Mouse (Mus musculus) embryonic facial prominence, embryonic 11.5 days (tissue): ENCODE results near the gene Abat. TPM values are rescaled to one million over a fixed set of nuclear protein-coding genes. Genes with fewer than 3 reads are reported as not detected.

Experiments
- ATAC-seq: fragments of 200-750 bp; cut with Nextera tagmentation; replicated peaks from 2 replicates; pipeline ENCODE4 v1.8.0; 2017; ENCODE audit warnings: low read depth; ENCODE audit not compliant: insufficient number of reproducible peaks, low FRiP score, low TSS enrichment
- DNase-seq: peaks from one replicate; pipeline ENCODE4 v3.0.0-alpha.2; 2015; ENCODE audit warnings: low spot score
- H3K27ac ChIP-seq: fragments of 300-500 bp; sonication (generic); replicated peaks from 2 replicates; pipeline ENCODE4 v1.5.1; 2014; ENCODE audit warnings: mild to moderate bottlenecking, low read depth, low read length, control low read depth
- H3K27me3 ChIP-seq: fragments of 300-500 bp; sonication (generic); 2 replicates; pipeline ENCODE4 v1.6.1; 2014; ENCODE audit warnings: mild to moderate bottlenecking, low read length, moderate library complexity, mixed read lengths; ENCODE audit not compliant: control insufficient read depth, insufficient read depth
- H3K36me3 ChIP-seq: fragments of 300-500 bp; sonication (generic); replicated peaks from 2 replicates; pipeline ENCODE4 v1.6.1; 2014; ENCODE audit warnings: low read depth, mild to moderate bottlenecking, low read length, moderate library complexity, mixed read lengths; ENCODE audit not compliant: control insufficient read depth, insufficient read depth
- H3K4me1 ChIP-seq: fragments of 300-500 bp; sonication (generic); 2 replicates; pipeline ENCODE4 v1.6.1; 2014; ENCODE audit warnings: low read length, mixed read lengths; ENCODE audit not compliant: control insufficient read depth, insufficient read depth
- H3K4me2 ChIP-seq: fragments of 300-500 bp; sonication (generic); 2 replicates; pipeline ENCODE4 v1.6.1; 2014; ENCODE audit warnings: low read depth, mild to moderate bottlenecking, control low read depth, low read length, moderate library complexity
- H3K4me3 ChIP-seq: fragments of 300-500 bp; sonication (generic); 2 replicates; pipeline ENCODE4 v1.5.1; 2014; ENCODE audit warnings: low read depth, low read length, control low read depth
- H3K9ac ChIP-seq: fragments of 300-500 bp; sonication (generic); replicated peaks from 2 replicates; pipeline ENCODE4 v1.6.1; 2014; ENCODE audit warnings: mild to moderate bottlenecking, control low read depth, low read length
- H3K9me3 ChIP-seq: fragments of 300-500 bp; sonication (generic); replicated peaks from 2 replicates; pipeline ENCODE4 v1.6.1; 2016; ENCODE audit warnings: mild to moderate bottlenecking, low read length, inconsistent platforms, mixed read lengths; ENCODE audit not compliant: control insufficient read depth
- WGBS: fragments of 180-500 bp; shearing (Covaris S2); extraction: QIAGEN DNeasy Blood & Tissue Kit; methylation state at CpG from one replicate; pipeline ENCODE4 v1.1.7; 2014; 5-methylcytosine and 5-hydroxymethylcytosine counted together
- polyA plus RNA-seq: library from polyadenylated mRNA; unstranded; fragments of >200 nt; fragmentation: Nextera tagmentation; extraction: Ambion mirVana; gene quantifications from 2 replicates; pipeline ENCODE4 v1.2.1, GENCODE M21; 2014

Gene Abat
- polyA plus RNA-seq, 1 experiment from 2014 or later = 25.6 TPM

GRCm38 (mm10) chr16:8568881-8569280 is 55.7 kb downstream of the Abat start:
- WGBS = 87% methylated on average over 7 of the region's 7 CpGs
- H3K27me3 ChIP-seq = no peaks in the 10 kb centered on the region

GRCm38 (mm10) chr16:8570336-8570735 is 57.1 kb downstream of the Abat start:
- Histone ChIP-seq H3K9ac (no peak overlapping the region), H3K9me3 (no peaks in the 10 kb centered on the region), H3K4me1 (no peaks in the 10 kb centered on the region), H3K27me3 (no peaks in the 10 kb centered on the region), H3K36me3 (no peaks in the 10 kb centered on the region), H3K27ac (no peak overlapping the region), H3K4me3 (no peak overlapping the region), H3K4me2 (no peak overlapping the region)
- ATAC-seq = no peak
- WGBS = 77% methylated on average over 12 of the region's 12 CpGs
- DNase-seq = no peak

More at GRCm38 (mm10) chr16:8568881-8569280, 55.7 kb downstream of the Abat start:
- no peaks in the 10 kb centered on the region for H3K9me3 ChIP-seq
- H3K4me1 ChIP-seq = no peaks in the 10 kb centered on the region
- DNase-seq (no peak), ATAC-seq (no peak)
- no peak overlapping the region for H3K4me3 ChIP-seq
- no peak overlapping the region for H3K9ac ChIP-seq
- H3K27ac ChIP-seq = no peak overlapping the region
- H3K36me3 ChIP-seq = no peaks in the 10 kb centered on the region
- no peak overlapping the region for H3K4me2 ChIP-seq

GRCm38 (mm10) chr16:8570901-8571615 is 57.8 kb downstream of the Abat start:
- H3K4me1 ChIP-seq = no peaks in the 10 kb centered on the region
- H3K27ac ChIP-seq = no peak overlapping the region
- H3K36me3 ChIP-seq = no peaks in the 10 kb centered on the region
- no peaks in the 10 kb centered on the region for H3K27me3 ChIP-seq
- H3K4me3 ChIP-seq = no peak overlapping the region
- no peaks in the 10 kb centered on the region for H3K9me3 ChIP-seq
- WGBS = 85% methylated on average over 11 of the region's 11 CpGs
- ATAC-seq (no peak), DNase-seq (no peak)
- H3K4me2 ChIP-seq = no peak overlapping the region
- no peak overlapping the region for H3K9ac ChIP-seq

GRCm38 (mm10) chr16:8573041-8573440 is 59.8 kb downstream of the Abat start:
- H3K4me1 ChIP-seq = no peaks in the 10 kb centered on the region
- 81% methylated on average over 4 of the region's 4 CpGs for WGBS

GRCm38 (mm10) chr16:8573751-8574150 is 60.5 kb downstream of the Abat start:
- Histone ChIP-seq H3K4me2 (no peak overlapping the region), H3K4me1 (no peaks in the 10 kb centered on the region), H3K9ac (no peak overlapping the region), H3K27ac (no peak overlapping the region), H3K36me3 (no peaks in the 10 kb centered on the region), H3K9me3 (no peaks in the 10 kb centered on the region), H3K4me3 (no peak overlapping the region), H3K27me3 (no peaks in the 10 kb centered on the region)
- ATAC-seq (no peak), DNase-seq (peak; percentile 57)
- 20% methylated on average over 3 of the region's 3 CpGs for WGBS

More at GRCm38 (mm10) chr16:8573041-8573440, 59.8 kb downstream of the Abat start:
- H3K27ac ChIP-seq = no peak overlapping the region
- H3K9ac ChIP-seq = no peak overlapping the region
- H3K4me2 ChIP-seq = no peak overlapping the region
- H3K4me3 ChIP-seq = no peak overlapping the region
- DNase-seq (no peak), ATAC-seq (no peak)
- no peaks in the 10 kb centered on the region for H3K27me3 ChIP-seq
- no peaks in the 10 kb centered on the region for H3K36me3 ChIP-seq
- no peaks in the 10 kb centered on the region for H3K9me3 ChIP-seq

- Histone ChIP-seq H3K4me3 (no peak overlapping the region), H3K4me2 (no peak overlapping the region), H3K4me1 (no peaks in the 10 kb centered on the region), H3K9ac (no peak overlapping the region), H3K27me3 (no peaks in the 10 kb centered on the region), H3K27ac (no peak overlapping the region), H3K9me3 (no peaks in the 10 kb centered on the region), H3K36me3 (no peaks in the 10 kb centered on the region)
- ATAC-seq = no peak
- WGBS = 92% methylated on average over 10 of the region's 11 CpGs
- no peak for DNase-seq
Measured at GRCm38 (mm10) chr16:8574316-8574715, 61.1 kb downstream of the Abat start.

GRCm38 (mm10) chr16:8576111-8576510 is 62.9 kb downstream of the Abat start:
- DNase-seq (no peak), ATAC-seq (no peak)
- no peak overlapping the region for H3K27ac ChIP-seq
- no peaks in the 10 kb centered on the region for H3K4me1 ChIP-seq
- no peak overlapping the region for H3K9ac ChIP-seq
- no peaks in the 10 kb centered on the region for H3K36me3 ChIP-seq
- H3K4me2 ChIP-seq = no peak overlapping the region
- no peak overlapping the region for H3K4me3 ChIP-seq
- H3K9me3 ChIP-seq = no peaks in the 10 kb centered on the region
- 80% methylated on average over 3 of the region's 3 CpGs for WGBS
- H3K27me3 ChIP-seq = no peaks in the 10 kb centered on the region

GRCm38 (mm10) chr16:8576901-8577300 is 63.7 kb downstream of the Abat start:
- no peaks in the 10 kb centered on the region for H3K4me1 ChIP-seq
- H3K36me3 ChIP-seq = no peaks in the 10 kb centered on the region

More at GRCm38 (mm10) chr16:8576901-8577300, 63.7 kb downstream of the Abat start:
- 76% methylated on average over 3 of the region's 3 CpGs for WGBS
- ATAC-seq (no peak), DNase-seq (no peak)
- Histone ChIP-seq H3K9ac (no peak overlapping the region), H3K4me2 (no peak overlapping the region), H3K4me3 (no peak overlapping the region), H3K9me3 (no peaks in the 10 kb centered on the region), H3K27me3 (no peaks in the 10 kb centered on the region), H3K27ac (no peak overlapping the region)
